In the genomic region with DNA sequence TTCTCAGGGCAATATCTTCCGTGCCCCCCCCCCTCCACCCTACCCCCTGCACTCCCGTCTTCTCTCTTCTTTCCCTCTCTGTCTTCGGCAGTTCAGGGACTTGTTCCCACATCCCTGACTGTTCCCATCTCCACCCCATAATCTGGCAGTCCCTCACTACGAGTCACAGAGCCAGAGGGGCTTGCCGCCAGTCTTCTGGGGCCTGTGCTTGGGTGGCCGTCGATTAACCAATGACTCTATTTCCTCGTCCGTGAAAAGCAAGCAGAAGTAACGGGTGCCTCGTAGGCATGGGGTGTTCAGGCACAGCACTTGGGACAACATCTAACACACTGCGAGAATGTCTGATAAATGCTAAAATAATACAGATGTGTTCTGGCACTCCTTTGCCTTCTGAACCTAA, we compare ENCODE assay signal across 9 mouse cellular contexts.
DNase-seq lines count a peak whose midpoint lies in the region; ATAC-seq and TF ChIP-seq lines count a peak whose summit lies in the region.
"Had no signal": no experiment of that assay in that cellular context is flagged by ENCODE, and none has a peak within 500 bp of the region (broad histone marks: within the 10 kb centered on the region; RNA-seq: fewer than 3 reads in every experiment).

No protein-coding gene starts in this region.

- 62% methylated on average over 12 of the region's 12 CpGs for WGBS in heart, embryonic 11.5 days (ENCODE audit: insufficient replicate concordance)
- 79% methylated on average over 12 of the region's 12 CpGs for WGBS in midbrain, embryonic 15.5 days

- peak overlapping the region; percentile 88 for H3K4me2 ChIP-seq in heart, embryonic 11.5 days
- peak overlapping the region; percentile 51 for H3K4me2 ChIP-seq in midbrain, embryonic 15.5 days

- H3K27me3 ChIP-seq in heart, embryonic 11.5 days (ENCODE audit: control insufficient read depth, insufficient read depth, low read length) = no peaks in the 10 kb centered on the region
- H3K27me3 ChIP-seq in midbrain, embryonic 15.5 days (replicated peaks) = no peaks in the 10 kb centered on the region

- ATAC-seq in heart, embryonic 11.5 days (replicated peaks; ENCODE audit: insufficient number of reproducible peaks, low FRiP score, low TSS enrichment) = no peak
- ATAC-seq in midbrain, embryonic 15.5 days (replicated peaks) = no peak

- no peak for TF ChIP-seq CTCF in left cerebral cortex, adult 2 months (IDR thresholded peaks at IDR 0.05)

- peak overlapping the region; percentile 96; the same call in 1 of the 2 replicates for H3K27ac ChIP-seq in left cerebral cortex, adult 2 months
- H3K27ac ChIP-seq in heart, embryonic 11.5 days (ENCODE audit: low read depth, low read length) = peak overlapping the region; percentile 42; the same call in 1 of the 2 replicates
- H3K27ac ChIP-seq in midbrain, embryonic 15.5 days = no peak overlapping the region

- H3K9me3 ChIP-seq in heart, embryonic 11.5 days (replicated peaks; ENCODE audit: control insufficient read depth, low read length) = no peaks in the 10 kb centered on the region
- no peaks in the 10 kb centered on the region for H3K9me3 ChIP-seq in midbrain, embryonic 15.5 days

- H3K9ac ChIP-seq in heart, embryonic 11.5 days (ENCODE audit: low read depth, low read length) = no peak overlapping the region
- H3K9ac ChIP-seq in midbrain, embryonic 15.5 days = no peak overlapping the region

- H3K36me3 ChIP-seq in heart, embryonic 11.5 days (ENCODE audit: control insufficient read depth, insufficient read depth, low read length) = no peaks in the 10 kb centered on the region
- H3K36me3 ChIP-seq in midbrain, embryonic 15.5 days (replicated peaks) = no peaks in the 10 kb centered on the region

- H3K4me3 ChIP-seq in left cerebral cortex, adult 2 months = peak overlapping the region; percentile 71
- no peak overlapping the region for H3K4me3 ChIP-seq in heart, embryonic 11.5 days (ENCODE audit: low read depth, low read length)
- no peak overlapping the region for H3K4me3 ChIP-seq in midbrain, embryonic 15.5 days

- intact Hi-C loops in left cerebral cortex, adult 2 months (cut with DNase I) = loop anchor here (5.0 kb wide), 1 partner anchor 84 kb away; no protein-coding TSS in a partner anchor

- H3K4me1 ChIP-seq in heart, embryonic 11.5 days (ENCODE audit: control insufficient read depth, insufficient read depth, low read length) = peaks cover 14% of the 10 kb centered on the region
- peaks cover 42% of the 10 kb centered on the region for H3K4me1 ChIP-seq in midbrain, embryonic 15.5 days

- DNase-seq in cerebellum, postnatal 10 days = peak; percentile 28 to 39
- DNase-seq in cerebellum, postnatal 4 days (ENCODE audit: low spot score in 2 of 2) = no peak
- no peak for DNase-seq in left cerebral cortex, adult 2 months (ENCODE audit: extremely low spot score in 1 of 2, low spot score in 2 of 2)
- DNase-seq in left cerebral cortex, adult 9 months (ENCODE audit: low spot score in 2 of 2) = no peak
- no peak for DNase-seq in spleen, postnatal 14 days (ENCODE audit: low spot score in 2 of 2)
- DNase-seq in thymus, adult 18-20 months = no peak
- DNase-seq: adrenal gland, postnatal 36 days had no signal

Comparison
In these comparisons a context has a peak if more than half of its experiments do, and no peak if none do; other contexts are left out.
1. DNase-seq: peak in cerebellum, postnatal 10 days (2 of 2); none in cerebellum, postnatal 4 days (0 of 2), left cerebral cortex, adult 2 months (0 of 2), left cerebral cortex, adult 9 months (0 of 2), spleen, postnatal 14 days (0 of 2) and thymus, adult 18-20 months (0 of 2).